ENCODE assay signal across 24 mouse cellular contexts in genomic region chr5:135701601-135702000, GRCm38 (mm10). TPM values are rescaled to one million over a fixed set of nuclear protein-coding genes. Genes with fewer than 3 reads are reported as not detected.
DNase-seq lines count a peak whose midpoint lies in the region; ATAC-seq and TF ChIP-seq lines count a peak whose summit lies in the region.
"Had no signal": no experiment of that assay in that cellular context is flagged by ENCODE, and none has a peak within 500 bp of the region (broad histone marks: within the 10 kb centered on the region; RNA-seq: fewer than 3 reads in every experiment).

No protein-coding gene starts in this region.

- peaks cover 35% of the 10 kb centered on the region for H3K36me3 ChIP-seq in heart, embryonic 10.5 days
- peaks cover 11% of the 10 kb centered on the region; the same call in 1 of the 2 replicates for H3K36me3 ChIP-seq in heart, embryonic 14.5 days (ENCODE audit: control insufficient read depth, insufficient read depth, low read length)
- H3K36me3 ChIP-seq in heart, adult 2 months (ENCODE audit: control insufficient read depth, insufficient read depth, low read length) = no peaks in the 10 kb centered on the region; the same call in 1 of the 2 replicates
- H3K36me3 ChIP-seq in macrophage (ENCODE audit: inconsistent target) = peaks cover 28% of the 10 kb centered on the region; the same call in 1 of the 2 replicates
- H3K36me3 ChIP-seq: intestine, embryonic 15.5 days had no signal

- no peak for TF ChIP-seq EP300 in heart, adult 2 months (IDR thresholded peaks at IDR 0.05; ENCODE audit: insufficient read depth, low read depth, low read length)

- TF ChIP-seq POLR2A in heart, adult 2 months (IDR thresholded peaks at IDR 0.05; ENCODE audit: insufficient read depth, low read depth, low read length) = no peak

- TF ChIP-seq CTCF in heart, adult 2 months (IDR thresholded peaks at IDR 0.05) = no peak
- TF ChIP-seq CTCF in layer of hippocampus, adult 2 months (conservative IDR thresholded peaks at IDR 0.05) = no peak

- H3K9me3 ChIP-seq in heart, embryonic 10.5 days = no peaks in the 10 kb centered on the region
- no peaks in the 10 kb centered on the region for H3K9me3 ChIP-seq in heart, embryonic 14.5 days (ENCODE audit: control insufficient read depth, low read length)
- H3K9me3 ChIP-seq: embryonic facial prominence, embryonic 15.5 days; forebrain, embryonic 10.5 days; hindbrain, embryonic 10.5 days; intestine, embryonic 15.5 days had no signal

- H3K9ac ChIP-seq in heart, embryonic 14.5 days (ENCODE audit: low read length) = no peak overlapping the region
- H3K9ac ChIP-seq in heart, adult 2 months (ENCODE audit: low read depth, low read length) = no peak overlapping the region; the same call in 1 of the 2 replicates
- H3K9ac ChIP-seq: embryonic facial prominence, embryonic 15.5 days; hindbrain, embryonic 14.5 days; intestine, embryonic 15.5 days had no signal

- no peak overlapping the region for H3K4me2 ChIP-seq in heart, embryonic 14.5 days (ENCODE audit: low read length)
- H3K4me2 ChIP-seq: embryonic facial prominence, embryonic 15.5 days; hindbrain, embryonic 14.5 days; intestine, embryonic 15.5 days had no signal

- H3K27me3 ChIP-seq in heart, embryonic 10.5 days (ENCODE audit: insufficient read depth, poor library complexity, severe bottlenecking) = no peaks in the 10 kb centered on the region
- H3K27me3 ChIP-seq in heart, embryonic 14.5 days (ENCODE audit: control insufficient read depth, insufficient read depth, low read length) = no peaks in the 10 kb centered on the region
- no peaks in the 10 kb centered on the region for H3K27me3 ChIP-seq in heart, adult 2 months (ENCODE audit: control insufficient read depth, insufficient read depth, low read length)
- H3K27me3 ChIP-seq: CH12.LX; embryonic facial prominence, embryonic 15.5 days; intestine, embryonic 15.5 days; Patski had no signal

- no peak for DNase-seq in heart, embryonic 10.5 days (ENCODE audit: low spot score)
- no peak for DNase-seq in heart, adult 8-10 months (ENCODE audit: low spot score)
- DNase-seq in heart, adult 2 months = no peak
- DNase-seq in layer of hippocampus, adult 2 months (ENCODE audit: low spot score in 2 of 2) = no peak
- no peak for DNase-seq in layer of hippocampus, postnatal 14 days (ENCODE audit: low spot score in 2 of 2)
- no peak for DNase-seq in cerebellum, postnatal 25 days
- DNase-seq: adrenal gland, postnatal 14 days; cerebellum, adult 18-20 months; cerebellum, adult 9-11 months; embryo, embryonic 11 days; gastrocnemius, postnatal 10 days; kidney, adult 18-20 months had no signal

- peaks cover 38% of the 10 kb centered on the region for H3K4me1 ChIP-seq in heart, embryonic 10.5 days
- peaks cover 14 to 32% of the 10 kb centered on the region in 2 experiments for H3K4me1 ChIP-seq in heart, embryonic 14.5 days (ENCODE audit: control insufficient read depth in 2 of 2, insufficient read depth in 2 of 2, low read length in 2 of 2)
- H3K4me1 ChIP-seq in heart, adult 2 months (ENCODE audit: control insufficient read depth, insufficient read depth, low read length) = peaks cover 21% of the 10 kb centered on the region
- H3K4me1 ChIP-seq: forebrain, embryonic 10.5 days; hindbrain, embryonic 10.5 days; intestine, embryonic 15.5 days had no signal

- intact Hi-C loops in heart, adult 2 months (cut with DNase I) = no loop called here

- peaks cover 1% of the 10 kb centered on the region; the same call in 1 of the 2 replicates for H3K79me2 ChIP-seq in heart, adult 2 months (replicated peaks; ENCODE audit: control insufficient read depth, insufficient read depth, low read length)
- H3K79me2 ChIP-seq in macrophage (ENCODE audit: inconsistent target) = peaks cover 93% of the 10 kb centered on the region

- no peak overlapping the region for H3K4me3 ChIP-seq in heart, embryonic 10.5 days
- no peak overlapping the region for H3K4me3 ChIP-seq in heart, embryonic 14.5 days (ENCODE audit: control insufficient read depth in 1 of 2, insufficient read depth in 1 of 2, low read depth in 1 of 2, low read length in 2 of 2)
- H3K4me3 ChIP-seq in heart, adult 2 months = no peak overlapping the region
- H3K4me3 ChIP-seq in layer of hippocampus, adult 2 months = no peak overlapping the region
- H3K4me3 ChIP-seq in macrophage (ENCODE audit: inconsistent target) = no peak overlapping the region
- H3K4me3 ChIP-seq: embryonic facial prominence, embryonic 15.5 days; erythroblast, embryonic 14.5 days; forebrain, embryonic 10.5 days; hindbrain, embryonic 10.5 days; intestine, embryonic 15.5 days had no signal

- peak overlapping the region; percentile 73 for H3K27ac ChIP-seq in heart, embryonic 10.5 days
- H3K27ac ChIP-seq in heart, embryonic 14.5 days (replicated peaks in 1 of 2; ENCODE audit: control insufficient read depth in 1 of 2, insufficient read depth in 1 of 2, low read depth in 2 of 2, low read length in 2 of 2) = peak overlapping the region; percentile 28 to 76; a peak in 3 of 4 replicates
- no peak overlapping the region; the same call in 1 of the 2 replicates for H3K27ac ChIP-seq in heart, adult 2 months
- peak overlapping the region; percentile 88 for H3K27ac ChIP-seq in layer of hippocampus, adult 2 months
- H3K27ac ChIP-seq in macrophage = peak overlapping the region; percentile 98
- H3K27ac ChIP-seq: embryonic facial prominence, embryonic 15.5 days; forebrain, embryonic 10.5 days; hindbrain, embryonic 10.5 days; hindbrain, embryonic 14.5 days; intestine, embryonic 15.5 days had no signal

- no peak for ATAC-seq in heart, embryonic 14.5 days (ENCODE audit: insufficient number of reproducible peaks, insufficient read depth, low FRiP score, low read depth)
- ATAC-seq: activated CD4-positive, CD25-positive, alpha-beta regulatory T cell, adult 4 months; forebrain, embryonic 14.5 days; intestine, embryonic 15.5 days; Patski had no signal

- WGBS in heart, embryonic 10.5 days = 89% methylated on average over 4 of the region's 4 CpGs
- 97% methylated on average over 4 of the region's 4 CpGs for WGBS in heart, embryonic 14.5 days
- 95% methylated on average over 4 of the region's 4 CpGs for WGBS in heart, adult 2 months
- WGBS in macrophage (ENCODE audit: missing documents) = 96% methylated on average over 4 of the region's 4 CpGs

RNA-seq across cellular contexts. Expression of gene Por, which starts 31.8 kb away (rescaled TPM):
- 54.4 and 66.8 TPM in 2 replicates for polyA plus RNA-seq in heart, embryonic 10.5 days (2016; fragmentation: Nextera tagmentation; extraction: Ambion mirVana)
- total RNA-seq in heart, adult 8-10 months (2022) = 10 to 100 TPM; 71.5 to 84.8 (median 75.1) TPM
- 33.2 and 34.9 TPM in 2 replicates for polyA plus RNA-seq in heart, embryonic 14.5 days (2014; fragmentation: Nextera tagmentation; extraction: Ambion mirVana)
- 10 to 100 TPM; 63.0 to 77.4 TPM for total RNA-seq in heart, adult 2 months (2021)
- polyA plus RNA-seq in heart, adult 2 months (2012; rRNA removed) = 76.7 and 93.6 TPM in 2 replicates
- total RNA-seq in layer of hippocampus, adult 2 months (2021) = 100 to 1,000 TPM; 103 to 112 TPM
- total RNA-seq in layer of hippocampus, postnatal 14 days (2021) = 10 to 100 TPM; 81.9 to 87.8 TPM
- 100 to 1,000 TPM in 25 of 26 experiments, 10 to 100 TPM in 1; 41.6 to 535 (median 288) TPM for total RNA-seq in macrophage (2018; cell fraction: chromatin; rRNA removed)
- 100 to 1,000 TPM; 293 to 583 (median 414) TPM for total RNA-seq in macrophage (2018; cell fraction: cytosol; rRNA removed)
- total RNA-seq in macrophage (2018; cell fraction: nucleus; rRNA removed) = 100 to 1,000 TPM; 124 to 641 (median 427) TPM
- 256 to 2,039 TPM (median 562 TPM) in 3 replicates for polyA plus RNA-seq in macrophage (2018)

RNA-seq across cellular contexts. Expression of gene Tmem120a, which starts 42.6 kb away (rescaled TPM):
- 36.2 and 45.5 TPM in 2 replicates for polyA plus RNA-seq in heart, embryonic 10.5 days (2016; fragmentation: Nextera tagmentation; extraction: Ambion mirVana)
- total RNA-seq in heart, adult 8-10 months (2022) = 10 to 100 TPM; 14.9 to 19.0 (median 16.7) TPM
- 34.1 and 34.6 TPM in 2 replicates for polyA plus RNA-seq in heart, embryonic 14.5 days (2014; fragmentation: Nextera tagmentation; extraction: Ambion mirVana)
- 10 to 100 TPM; 13.6 to 19.3 TPM for total RNA-seq in heart, adult 2 months (2021)
- 18.5 and 27.3 TPM in 2 replicates for polyA plus RNA-seq in heart, adult 2 months (2012; rRNA removed)
- 10 to 100 TPM; 16.9 to 19.8 TPM for total RNA-seq in layer of hippocampus, adult 2 months (2021)
- 10 to 100 TPM; 13.7 to 15.6 TPM for total RNA-seq in layer of hippocampus, postnatal 14 days (2021)
- 10 to 100 TPM in 21 of 26 experiments, 1 to 10 TPM in 5; 4.8 to 32.9 (median 14.6) TPM for total RNA-seq in macrophage (2018; cell fraction: chromatin; rRNA removed)
- 10 to 100 TPM; 36.8 to 57.4 (median 46.8) TPM for total RNA-seq in macrophage (2018; cell fraction: cytosol; rRNA removed)
- total RNA-seq in macrophage (2018; cell fraction: nucleus; rRNA removed) = 10 to 100 TPM in 24 of 26 experiments, 1 to 10 TPM in 2; 8.5 to 39.3 (median 19.6) TPM
- polyA plus RNA-seq in macrophage (2018) = 34.9 to 76.8 TPM (median 42.6 TPM) in 3 replicates
